Mouse (Mus musculus): Measurements from ENCODE around the gene Gopc.
"Not testable (repeated sequence)": the region's sequence is repeated elsewhere in the genome, so short reads cannot be mapped to it uniquely, and the experiment has no call there.

Gene Gopc

DNA sequence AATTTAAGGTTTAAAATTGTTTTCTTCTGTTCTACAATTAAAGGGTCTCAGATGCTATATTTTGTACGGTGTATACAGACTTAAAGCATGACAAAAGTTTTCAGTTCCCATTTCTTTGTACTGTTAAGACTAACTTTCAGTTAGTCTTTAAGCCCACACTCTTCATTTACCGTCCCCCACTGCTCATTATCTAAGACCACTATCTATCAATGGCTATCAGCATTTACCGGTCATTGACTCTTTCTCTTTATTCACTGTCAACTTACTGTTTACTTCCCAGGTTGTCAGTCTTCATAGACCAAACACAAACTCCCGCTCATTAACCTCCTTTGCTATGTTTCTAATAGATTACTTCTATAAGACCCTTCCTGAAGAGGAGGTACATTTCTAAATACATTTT, 5.3 kb upstream of the Gopc start:
- DNase-seq (ENCODE audit: low spot score in 2 of 2): no peak

DNA sequence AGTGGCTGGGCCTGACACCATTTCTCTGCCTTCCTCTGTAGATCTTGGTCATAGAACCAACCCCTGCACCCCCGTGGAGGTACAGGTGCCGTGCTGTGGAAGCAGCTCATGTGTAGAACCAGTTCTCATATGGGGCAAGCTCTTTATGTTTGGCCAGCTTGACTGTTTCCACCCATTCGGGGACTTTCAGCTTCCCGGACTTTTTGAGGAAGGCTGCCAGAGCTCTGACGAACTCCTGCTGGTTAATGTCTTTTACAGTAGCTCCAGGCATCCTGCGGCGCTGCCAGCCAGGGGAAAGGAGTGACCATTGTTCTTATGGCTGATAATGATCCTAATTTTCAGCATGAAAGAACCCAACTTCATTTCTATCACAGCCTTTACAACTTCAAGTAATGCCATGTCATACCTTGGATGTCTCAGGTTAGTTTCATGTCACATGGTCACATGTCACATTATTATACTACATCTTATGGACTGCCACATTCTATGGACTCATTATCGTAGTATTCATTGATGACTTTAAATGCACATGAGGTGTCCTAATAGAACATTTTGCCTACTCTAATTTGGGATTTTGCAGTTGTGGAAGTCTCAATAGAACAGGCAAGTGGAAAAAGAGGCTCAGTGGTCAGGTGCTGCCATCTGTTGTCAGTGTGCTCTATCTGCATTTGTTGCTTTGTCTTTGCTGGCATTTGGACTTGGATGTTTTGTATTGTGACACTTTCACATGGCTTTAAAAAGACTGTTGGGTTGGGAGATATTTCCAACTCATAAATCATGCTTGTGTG, 3.1 kb upstream of the Gopc start:
- no peak for DNase-seq (ENCODE audit: low spot score in 2 of 2)

DNA sequence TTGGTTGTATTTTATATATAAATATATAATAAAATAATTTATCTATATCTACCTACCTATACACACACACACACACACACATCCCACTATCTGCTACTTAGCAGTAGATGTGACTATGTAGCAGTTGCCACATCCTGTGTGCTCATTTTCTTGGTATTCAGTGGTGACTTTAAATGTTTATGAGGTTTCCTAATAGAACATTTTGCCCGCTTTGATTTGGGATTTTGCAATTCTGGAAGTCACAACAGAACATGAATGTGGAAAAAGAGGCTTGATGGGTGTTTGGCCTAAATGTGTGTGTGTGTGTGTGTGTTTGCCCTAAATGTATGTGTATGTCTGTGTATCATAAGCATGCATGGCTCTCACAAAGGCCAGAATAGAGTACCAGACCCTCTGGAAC, 1.6 kb upstream of the Gopc start:
- no peak for DNase-seq (ENCODE audit: low spot score in 2 of 2)

DNA sequence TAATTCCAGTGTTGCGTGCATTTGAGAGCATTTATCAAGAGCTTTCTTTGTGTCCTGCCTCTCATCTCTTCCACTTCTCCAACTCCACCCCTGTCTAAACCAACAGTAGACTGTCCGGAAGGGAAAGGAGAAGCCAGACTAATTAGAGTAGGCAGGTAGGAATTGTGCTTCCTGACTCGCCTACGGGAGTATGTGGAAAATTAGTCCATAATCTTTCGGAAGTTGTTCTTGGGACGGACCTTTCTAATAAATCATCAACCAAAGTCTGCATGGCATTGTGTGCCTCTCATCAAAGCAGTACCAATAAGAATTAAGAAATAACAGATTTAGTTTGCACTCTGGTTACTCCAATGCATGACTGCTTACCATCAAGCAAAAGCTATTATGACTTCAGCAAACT, 1.1 kb upstream of the Gopc start:
- DNase-seq (ENCODE audit: low spot score in 2 of 2): no peak

DNA sequence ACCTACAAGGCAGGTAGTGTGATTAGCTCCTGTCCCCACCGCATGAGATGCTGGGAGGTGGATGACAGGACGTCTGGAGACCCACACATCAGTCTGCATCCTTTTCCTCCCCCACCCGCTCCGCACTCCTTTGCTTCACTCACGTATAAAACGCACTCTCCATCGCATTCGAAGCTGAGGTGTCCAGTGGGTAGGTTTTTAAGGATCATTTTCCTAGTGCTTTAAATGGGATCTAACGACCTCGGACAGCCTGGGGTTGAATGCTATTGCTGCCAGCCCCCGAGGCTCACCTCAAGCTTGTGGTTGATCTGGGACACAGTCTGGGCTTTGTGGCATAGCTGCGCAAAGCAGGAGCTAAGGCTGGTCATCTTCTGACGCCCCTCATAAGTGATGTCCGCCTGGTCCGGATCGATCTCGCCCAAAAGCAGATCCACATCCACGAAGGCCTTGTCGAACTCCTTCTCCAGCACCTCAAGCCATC, 563 bp downstream of the Gopc start:
- DNase-seq (ENCODE audit: low spot score in 2 of 2): peak in 1 of 2 experiments; percentile 33

DNA sequence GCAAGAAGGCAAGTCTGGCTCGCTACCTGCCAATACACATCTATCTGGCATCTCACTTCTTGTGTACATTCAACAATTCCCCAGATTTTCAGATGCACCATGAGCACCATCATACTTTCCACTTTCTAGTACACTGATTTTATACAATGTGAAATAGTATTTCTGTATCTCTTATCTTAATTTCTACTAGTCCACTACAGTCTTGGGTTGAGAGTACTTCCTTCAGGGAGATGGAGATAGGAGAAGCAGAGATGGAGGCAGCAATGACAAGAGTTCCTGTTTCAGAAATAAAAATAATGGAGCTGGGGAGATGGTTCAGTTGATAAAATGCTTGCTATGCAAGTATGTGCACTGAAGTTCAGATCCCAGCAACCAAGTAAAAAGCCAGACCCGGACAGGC, 4.1 kb downstream of the Gopc start:
- no peak for DNase-seq (ENCODE audit: low spot score in 2 of 2)

DNA sequence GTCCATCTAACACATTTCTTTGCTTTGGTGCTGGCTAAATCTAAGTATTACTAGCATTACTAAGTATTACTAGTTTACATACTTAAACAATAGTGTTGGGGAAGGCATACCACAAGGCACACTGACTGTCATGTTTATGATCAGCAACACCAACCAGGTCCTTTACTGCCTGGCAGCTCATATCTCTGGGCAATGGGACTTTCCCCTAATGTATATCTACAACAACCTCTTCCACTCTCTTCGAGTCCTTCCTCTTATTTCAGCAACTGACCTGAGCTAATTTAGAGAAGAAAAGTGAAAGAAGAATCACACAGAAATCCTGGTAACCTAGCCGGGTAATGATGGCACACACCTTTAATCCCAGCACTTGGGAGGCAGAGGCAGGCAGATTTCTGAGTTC, 5.5 kb downstream of the Gopc start:
- DNase-seq (ENCODE audit: low spot score in 2 of 2): no peak

DNA sequence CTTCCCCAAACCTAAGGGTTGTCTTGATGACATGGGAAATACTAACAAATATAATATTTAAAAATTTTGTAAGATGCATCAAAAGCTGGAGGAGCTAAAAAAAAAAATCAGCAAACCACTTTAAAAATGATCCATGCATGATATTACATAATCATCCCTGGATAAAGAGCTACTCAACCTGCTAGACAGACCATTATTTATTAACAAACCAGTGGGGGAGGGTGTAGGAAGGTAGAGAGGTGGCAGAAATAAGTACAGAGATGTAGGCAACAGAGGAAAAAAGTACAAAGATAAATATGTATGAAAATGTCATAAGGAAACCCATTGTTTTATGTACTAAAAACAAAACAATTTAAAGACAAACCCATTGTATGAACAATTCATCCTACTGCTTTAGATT, 7.3 kb downstream of the Gopc start:
- DNase-seq (ENCODE audit: low spot score in 2 of 2): no peak

DNA sequence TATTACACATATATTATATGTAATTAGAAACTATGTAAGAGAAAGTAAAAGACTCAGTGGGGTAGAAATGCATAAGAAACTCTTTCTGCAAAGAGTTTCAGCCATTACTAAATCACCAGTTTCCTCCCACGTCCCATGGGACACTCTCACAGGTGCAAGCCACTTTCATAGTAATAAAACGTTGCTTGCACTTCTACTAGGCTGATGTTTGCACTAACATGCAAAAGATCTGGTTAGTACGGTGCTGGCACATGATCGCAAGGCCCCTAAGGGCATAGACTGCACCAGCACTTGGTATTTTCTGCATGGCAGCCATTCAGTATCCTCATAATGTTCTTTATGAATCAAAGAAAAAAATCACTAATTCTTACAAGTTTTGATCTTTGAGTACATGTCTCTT, 8.1 kb downstream of the Gopc start:
- no peak for DNase-seq (ENCODE audit: low spot score in 2 of 2)

DNA sequence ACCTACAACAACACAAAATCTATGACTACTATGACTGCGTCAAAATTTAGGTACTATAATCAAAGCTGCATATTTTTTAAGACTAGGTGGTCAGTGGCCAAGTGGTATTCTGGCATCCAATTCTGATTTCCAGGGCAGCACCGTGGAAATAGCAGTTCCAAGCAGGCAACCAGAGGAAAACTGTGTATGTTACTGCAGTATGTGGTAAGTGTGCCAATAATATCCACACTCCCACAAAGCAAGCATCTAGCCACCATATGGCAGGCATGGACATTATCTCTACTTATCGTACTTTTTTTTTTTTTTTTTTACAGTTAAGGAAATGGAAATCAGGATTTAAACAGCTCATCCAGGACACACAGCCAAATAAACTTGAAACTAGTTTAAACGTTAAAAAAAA, 13.5 kb downstream of the Gopc start:
- no peak for DNase-seq (ENCODE audit: low spot score in 2 of 2)

DNA sequence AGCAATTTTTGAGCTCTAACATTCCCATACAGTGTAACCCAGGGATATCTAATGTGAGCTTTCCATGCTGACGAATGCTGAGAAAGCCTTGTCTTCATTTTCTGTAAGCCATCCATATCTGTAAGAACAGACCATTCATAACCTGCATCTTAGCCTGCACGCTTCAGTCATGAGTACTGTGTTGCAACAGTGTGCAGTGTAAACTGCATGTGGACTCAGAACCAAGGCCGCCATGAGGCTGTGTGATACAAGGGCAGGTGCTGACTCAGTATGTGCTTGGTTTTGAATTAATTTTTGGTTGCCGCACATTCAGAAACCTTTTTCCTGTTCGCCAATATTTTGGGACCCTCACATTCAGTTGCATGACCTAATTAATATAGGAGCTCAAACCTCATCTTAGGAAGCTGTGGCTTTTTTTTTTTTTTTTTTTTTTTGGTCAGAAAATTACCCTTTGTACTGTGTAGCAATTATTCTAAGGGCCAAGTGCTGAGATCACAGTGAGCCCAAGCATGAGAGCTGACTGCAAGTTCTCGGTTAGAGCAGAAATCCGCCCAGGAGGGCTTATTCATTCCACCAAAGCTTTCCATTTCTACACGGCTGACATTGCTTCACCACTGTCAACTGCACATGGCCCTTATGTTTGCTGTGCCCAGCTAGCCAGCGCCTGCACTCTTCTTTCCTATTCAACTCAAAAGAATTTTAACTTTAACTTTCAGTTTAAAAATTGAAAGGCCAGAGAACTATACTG, 20.9 kb downstream of the Gopc start:
- DNase-seq (ENCODE audit: low spot score in 2 of 2): no peak

DNA sequence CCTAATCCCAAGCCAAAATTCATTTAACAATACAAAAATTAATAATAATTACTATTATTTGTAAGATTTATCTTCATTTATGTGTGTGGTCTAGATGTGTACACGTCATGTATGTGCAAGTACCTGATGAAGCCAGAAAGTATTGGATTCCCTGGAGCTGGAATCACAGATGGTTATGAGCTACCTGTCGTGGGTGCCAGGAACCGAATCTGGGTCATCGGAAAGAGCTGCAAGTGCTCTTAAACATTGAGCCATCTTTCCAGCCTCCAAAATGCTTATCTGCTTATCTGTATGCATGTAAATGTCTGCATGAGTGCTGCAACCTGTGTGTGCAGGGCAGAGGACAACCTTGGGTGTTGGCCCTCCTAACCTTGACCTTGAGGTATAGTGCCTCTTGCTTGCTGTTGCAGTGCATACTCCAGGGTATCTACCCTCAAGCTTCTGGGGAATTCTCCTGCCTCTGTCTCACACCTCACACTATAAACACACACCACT, 21.6 kb downstream of the Gopc start:
- no peak for DNase-seq (ENCODE audit: low spot score in 2 of 2)

DNA sequence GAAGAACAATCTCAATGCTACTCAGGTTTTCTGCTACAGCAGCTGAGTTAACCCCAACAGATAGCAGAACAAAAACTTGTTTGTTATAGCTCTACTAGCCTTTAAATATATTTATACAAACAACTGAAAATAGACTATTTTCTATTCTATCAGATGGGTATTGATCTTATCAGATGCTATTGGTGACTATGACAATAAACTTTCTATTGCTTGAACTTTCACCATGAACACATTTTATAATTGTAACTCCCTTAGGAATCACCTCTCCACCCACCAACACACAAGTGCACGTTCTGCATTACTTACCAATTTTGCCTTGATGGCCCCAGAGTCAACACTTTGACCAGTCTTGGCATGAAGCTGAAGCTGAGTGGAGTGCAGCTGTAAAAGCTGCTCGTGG, 23.5 kb downstream of the Gopc start, which contains the start of gene Gm26741:
TSS of gene Gm26741 (plus strand) at position 301 of the 400 bp plus-strand sequence.
- DNase-seq (ENCODE audit: low spot score in 2 of 2): no peak

DNA sequence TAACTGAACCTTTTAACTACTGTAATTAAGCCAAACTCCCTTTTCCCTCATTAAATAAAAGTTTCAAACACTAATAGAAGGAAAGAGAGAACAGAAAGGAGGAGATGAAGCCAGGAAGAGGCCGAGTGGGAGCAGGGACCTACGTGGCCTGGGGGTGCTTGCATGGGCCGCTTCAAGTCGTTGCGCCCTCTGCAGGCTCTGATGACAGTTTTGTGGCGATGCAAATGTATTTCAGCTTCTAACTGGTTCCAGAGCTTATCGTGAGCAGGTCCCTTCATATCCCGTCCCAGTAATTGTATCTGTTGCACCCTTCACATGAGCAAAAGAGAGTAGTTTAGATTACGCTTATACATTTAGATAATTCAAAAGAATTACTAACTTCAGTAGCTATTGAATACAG, 28.7 kb downstream of the Gopc start:
- DNase-seq (ENCODE audit: low spot score in 2 of 2): no peak

DNA sequence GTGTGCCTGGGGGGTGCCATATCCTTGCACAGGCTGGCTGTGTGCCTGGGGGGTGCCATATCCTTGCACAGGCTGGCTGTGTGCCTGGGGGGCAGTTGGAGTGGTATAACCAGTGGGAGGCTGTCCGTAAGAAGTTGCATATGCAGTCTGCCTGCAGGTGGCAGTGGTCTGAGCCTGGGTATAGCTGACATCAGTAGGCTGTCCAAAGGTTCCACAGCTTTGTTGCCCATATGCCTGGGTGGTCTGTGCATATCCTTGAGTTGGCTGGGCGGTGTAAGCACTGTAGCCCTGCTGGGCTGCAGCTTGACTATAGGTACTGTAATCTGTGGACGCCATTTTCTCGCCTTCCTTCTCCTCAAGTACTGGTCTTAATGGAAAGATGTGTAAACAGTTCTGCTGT, 38.6 kb downstream of the Gopc start:
- DNase-seq (ENCODE audit: low spot score in 2 of 2): not testable (repeated sequence)

DNA sequence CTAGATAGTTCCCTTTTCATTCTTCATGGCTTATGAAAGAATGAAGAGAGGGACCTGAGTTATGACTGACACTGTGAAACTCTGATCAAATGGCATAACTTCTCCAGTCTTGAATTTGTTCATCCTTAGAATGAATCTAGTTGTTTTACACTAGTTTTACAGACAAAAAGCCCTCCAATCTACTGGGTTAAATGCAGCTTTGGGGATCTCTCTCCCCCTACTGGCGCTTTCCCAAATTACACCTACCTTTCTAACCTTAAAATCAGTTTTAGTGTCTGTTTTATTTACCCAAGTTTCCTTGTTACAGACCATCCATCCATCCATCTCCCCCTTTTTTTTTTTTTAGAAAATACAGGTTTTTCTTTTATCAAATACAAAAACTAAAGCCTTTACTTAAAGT, 50.9 kb downstream of the Gopc start:
- peak in 1 of 2 experiments; percentile 20 for DNase-seq (ENCODE audit: low spot score in 2 of 2)

DNA sequence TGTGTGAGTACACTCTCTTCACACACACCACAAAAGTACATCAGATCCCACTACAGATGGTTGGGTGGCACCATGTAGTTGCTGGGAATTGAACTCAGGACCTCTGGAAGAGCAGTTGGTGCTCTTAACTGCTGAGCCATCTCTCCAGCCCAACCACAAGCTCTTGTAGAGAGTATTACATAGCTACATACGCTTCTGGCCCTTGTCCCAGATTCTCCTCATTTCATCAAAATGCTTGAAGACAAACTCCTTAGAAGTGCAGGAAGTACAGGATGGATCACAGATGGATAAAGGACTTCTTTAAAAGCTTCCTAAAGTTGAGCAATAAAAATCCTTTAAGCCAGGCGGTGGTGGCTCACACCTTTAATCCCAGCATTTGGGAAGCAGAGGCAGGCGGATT, 60.0 kb downstream of the Gopc start:
- no peak for DNase-seq (ENCODE audit: low spot score in 2 of 2)

DNA sequence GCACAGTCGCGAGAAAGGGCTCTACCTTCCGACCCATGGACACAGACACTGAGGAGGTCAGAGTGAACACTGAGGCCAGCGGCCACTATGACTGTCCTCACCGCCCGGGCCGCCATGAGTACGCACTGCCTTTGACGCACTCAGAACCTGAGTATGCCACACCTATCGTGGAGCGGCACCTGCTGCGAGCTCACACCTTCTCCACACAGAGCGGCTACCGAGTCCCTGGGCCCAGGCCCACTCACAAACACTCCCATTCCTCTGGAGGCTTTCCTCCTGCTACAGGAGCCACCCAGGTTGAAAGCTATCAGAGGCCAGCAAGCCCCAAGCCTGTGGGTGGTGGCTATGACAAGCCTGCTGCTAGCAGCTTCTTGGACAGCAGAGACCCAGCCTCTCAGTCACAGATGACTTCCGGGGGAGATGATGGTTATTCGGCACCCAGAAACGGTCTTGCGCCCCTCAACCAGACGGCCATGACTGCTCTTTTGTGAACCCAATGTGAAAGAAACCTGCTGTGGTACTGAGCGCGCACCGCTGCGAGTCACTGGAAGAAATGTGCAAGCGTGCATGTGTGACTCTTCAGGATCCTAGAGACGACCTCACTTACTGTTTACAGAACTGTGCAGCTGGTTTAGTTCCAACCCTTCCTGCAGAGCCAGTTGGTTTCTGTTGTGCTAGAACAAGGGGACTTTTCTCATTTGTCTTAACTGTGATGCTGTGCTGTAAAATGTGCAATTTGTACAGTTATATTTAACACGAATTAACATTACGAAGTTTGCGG, 62.2 kb downstream of the Gopc start:
- DNase-seq (ENCODE audit: low spot score in 2 of 2): no peak

DNA sequence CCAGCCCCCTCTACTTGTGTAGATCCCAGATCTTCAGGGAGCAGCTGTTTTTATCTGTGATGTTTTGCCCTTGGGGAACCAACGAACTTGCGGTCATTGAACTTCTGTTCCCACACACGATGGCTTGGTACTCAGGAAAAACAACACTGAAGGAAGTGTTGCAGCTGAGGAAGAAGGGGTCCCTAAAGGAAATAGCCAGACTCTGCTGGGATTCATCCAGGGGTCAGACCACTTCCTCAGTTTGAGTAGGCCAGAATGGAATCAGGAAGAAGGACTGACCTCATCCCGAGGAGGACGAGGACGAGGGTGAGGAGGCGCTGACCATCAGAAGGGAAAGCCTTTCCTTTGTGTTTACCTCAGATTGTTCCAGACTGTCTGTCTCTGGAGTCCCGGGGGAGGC, 72.7 kb downstream of the Gopc start:
- DNase-seq (ENCODE audit: low spot score in 2 of 2): no peak

DNA sequence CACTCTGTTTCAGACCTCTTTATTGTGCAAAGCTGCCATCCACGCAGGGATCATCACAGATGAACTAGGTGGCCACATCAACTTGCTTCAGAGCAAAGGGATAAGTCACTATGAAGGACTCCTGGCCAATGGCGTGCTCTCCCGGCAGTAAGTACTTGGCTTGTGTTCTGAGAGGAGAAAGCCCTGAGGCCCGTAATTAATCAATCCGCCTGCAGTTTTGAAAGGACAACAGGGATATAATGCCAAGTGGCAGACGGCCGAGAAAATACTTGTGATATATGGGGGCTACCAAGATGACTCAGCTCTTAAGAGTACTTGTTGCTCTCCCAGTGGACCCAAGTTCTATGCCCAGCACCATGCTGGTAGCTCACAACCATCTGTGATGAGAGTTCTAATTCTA, 77.3 kb downstream of the Gopc start:
- no peak for DNase-seq (ENCODE audit: low spot score in 2 of 2)

DNA sequence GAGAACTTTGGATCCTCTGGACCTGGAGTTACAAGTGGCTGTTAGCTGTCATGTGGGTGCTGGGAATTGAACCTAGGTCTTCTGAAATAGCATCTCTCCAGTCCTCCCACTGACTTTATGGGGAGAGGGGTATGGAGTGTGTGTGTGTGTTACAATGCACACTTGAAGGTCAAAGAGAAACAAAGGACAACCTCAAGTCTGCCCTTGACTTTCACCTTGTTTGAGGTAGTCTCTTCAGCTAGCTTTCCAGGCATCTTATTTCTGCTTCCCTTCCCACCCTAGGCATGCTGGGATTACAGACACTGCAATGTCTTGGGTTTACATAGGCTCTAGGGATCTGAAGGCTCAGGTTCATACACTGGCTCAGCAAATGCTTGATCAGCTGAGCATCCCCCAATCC, 79.7 kb downstream of the Gopc start:
- DNase-seq (ENCODE audit: low spot score in 2 of 2): no peak

DNA sequence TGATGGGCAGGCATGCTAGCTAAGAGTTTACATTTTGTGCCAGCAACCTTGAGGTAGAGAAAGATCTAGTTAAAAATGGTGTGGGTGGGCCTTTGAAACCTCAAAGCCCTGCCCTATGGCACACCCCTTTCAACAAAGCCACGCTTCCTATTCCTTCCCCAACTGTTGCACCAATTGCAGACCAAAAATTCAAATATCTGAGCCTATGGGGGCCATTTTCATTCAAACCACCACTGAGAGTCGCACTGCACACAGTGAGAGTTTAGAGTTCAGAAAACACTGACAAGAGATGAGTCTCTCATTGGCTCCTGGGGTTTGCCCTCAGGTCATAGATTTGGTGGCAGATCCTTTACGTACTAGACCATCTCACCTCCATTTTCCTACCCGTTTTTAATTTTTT, 80.2 kb downstream of the Gopc start:
- DNase-seq (ENCODE audit: low spot score in 2 of 2): no peak
